Mouse (Mus musculus) CH12.LX (cell line): Measurements from ENCODE around the gene Tomm40l.

Source experiments
- CTCF ChIP-seq, 2 experiments: IDR thresholded peaks in 1 of 2; conservative IDR thresholded peaks in 1 of 2; 2 replicates each; pipeline ENCODE4 v1.5.1; 2011 to 2012; ENCODE audit warnings: low read depth in 2 of 2, low read length in 2 of 2, improper control_type of control experiment in 1 of 2, inconsistent platforms in 1 of 2, mild to moderate bottlenecking in 1 of 2, moderate library complexity in 1 of 2
- MAX ChIP-seq: IDR thresholded peaks from 2 replicates; pipeline ENCODE4 v1.6.1; 2011; ENCODE audit warnings: low read length, improper control_type of control experiment
- POLR2A ChIP-seq: IDR thresholded peaks from 2 replicates; pipeline ENCODE4 v1.6.1; 2011; ENCODE audit warnings: low read depth, mild to moderate bottlenecking, improper control_type of control experiment, low read length
- SIN3A ChIP-seq: IDR thresholded peaks from 2 replicates; pipeline ENCODE4 v1.6.1; 2012; ENCODE audit warnings: low read length, improper control_type of control experiment, inconsistent platforms
- UBTF ChIP-seq: IDR thresholded peaks from 2 replicates; pipeline ENCODE4 v1.6.1; 2012; ENCODE audit warnings: low read depth, mild to moderate bottlenecking, inconsistent platforms, low read length, improper control_type of control experiment, moderate library complexity
- ZC3H11A ChIP-seq: IDR thresholded peaks from 2 replicates; pipeline ENCODE4 v1.6.1; 2012; ENCODE audit warnings: low read depth, mild to moderate bottlenecking, inconsistent platforms, low read length, improper control_type of control experiment
- ZMIZ1 ChIP-seq: IDR thresholded peaks from 2 replicates; pipeline ENCODE4 v1.6.1; 2012; ENCODE audit warnings: low read depth, mild to moderate bottlenecking, inconsistent platforms, low read length, improper control_type of control experiment

DNA sequence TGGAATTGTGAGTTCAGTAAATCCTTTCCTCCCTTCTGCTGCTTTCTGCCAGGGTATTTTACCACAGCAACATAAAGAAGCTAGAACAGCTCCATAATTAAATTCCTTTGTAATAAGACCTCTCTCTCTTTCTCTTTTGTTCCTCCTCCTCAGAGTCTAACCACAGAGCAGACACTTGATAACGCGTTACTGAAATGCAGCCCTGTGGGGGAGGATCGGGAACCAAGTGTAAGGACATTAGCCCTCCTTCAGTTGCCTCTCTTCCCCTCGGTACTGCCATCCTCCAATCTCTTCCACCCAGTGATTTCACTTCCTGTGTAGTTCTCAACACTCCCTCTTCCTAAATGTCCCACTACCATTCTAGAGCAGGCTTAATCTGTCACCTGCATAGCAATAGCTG lies 12.9 kb downstream of the Tomm40l start:
- TF ChIP-seq CTCF (conservative IDR thresholded peaks at IDR 0.05 in 1 of 2, IDR thresholded peaks at IDR 0.05 in 1 of 2; ENCODE audit: low read depth in 2 of 2, low read length in 2 of 2) (no peak), SIN3A (no peak), UBTF (no peak), MAX (no peak), ZMIZ1 (no peak), ZC3H11A (no peak), POLR2A (no peak)
